Mouse (Mus musculus) hindbrain, embryonic 12.5 days (tissue): ENCODE data around the gene Gpn2. TPM values are rescaled to one million over a fixed set of nuclear protein-coding genes. Genes with fewer than 3 reads are reported as not detected.

ENCODE experiments used
- ATAC-seq: fragments of 200-750 bp; cut with Nextera tagmentation; 2 replicates; pipeline ENCODE4 v1.8.0; 2017; ENCODE audit warnings: moderate TSS enrichment; ENCODE audit not compliant: low FRiP score
- H3K27ac ChIP-seq: fragments of 300-500 bp; sonication (generic); 2 replicates; pipeline ENCODE4 v1.5.1; 2016; ENCODE audit warnings: mild to moderate bottlenecking
- H3K27me3 ChIP-seq: fragments of 300-500 bp; sonication (generic); 2 replicates; pipeline ENCODE4 v1.6.1; 2016; ENCODE audit warnings: mild to moderate bottlenecking
- H3K36me3 ChIP-seq: fragments of 300-500 bp; sonication (generic); 2 replicates; pipeline ENCODE4 v1.6.1; 2016; ENCODE audit warnings: mild to moderate bottlenecking
- H3K4me1 ChIP-seq: fragments of 300-500 bp; sonication (generic); 2 replicates; pipeline ENCODE4 v1.6.1; 2016
- H3K4me2 ChIP-seq: fragments of 300-500 bp; sonication (generic); replicated peaks from 2 replicates; pipeline ENCODE4 v1.6.1; 2016; ENCODE audit warnings: mild to moderate bottlenecking
- H3K4me3 ChIP-seq: fragments of 300-500 bp; sonication (generic); 2 replicates; pipeline ENCODE4 v1.5.1; 2016; ENCODE audit warnings: mild to moderate bottlenecking
- H3K9ac ChIP-seq: fragments of 300-500 bp; sonication (generic); 2 replicates; pipeline ENCODE4 v1.6.1; 2016; ENCODE audit warnings: mild to moderate bottlenecking, moderate library complexity
- H3K9me3 ChIP-seq: fragments of 300-500 bp; sonication (generic); replicated peaks from 2 replicates; pipeline ENCODE4 v1.6.1; 2016; ENCODE audit warnings: mild to moderate bottlenecking
- WGBS: fragments of 180-500 bp; shearing (Covaris S2); methylation state at CpG from one replicate; pipeline ENCODE4 v1.1.7; 2016; 5-methylcytosine and 5-hydroxymethylcytosine counted together
- polyA plus RNA-seq: library from polyadenylated mRNA; unstranded; fragments of >200 nt; fragmentation: Nextera tagmentation; extraction: Ambion mirVana; gene quantifications from 2 replicates; pipeline ENCODE4 v1.2.1, GENCODE M21; 2016

Gene Gpn2
- polyA plus RNA-seq, result 21.9 and 22.2 TPM in 2 replicates

- Histone ChIP-seq H3K27me3 (no peaks in the 10 kb centered on the region), H3K4me1 (peaks cover 13% of the 10 kb centered on the region), H3K9me3 (no peaks in the 10 kb centered on the region), H3K4me2 (peak within 1 kb of the TSS; percentile 100), H3K9ac (peak within 1 kb of the TSS; percentile 88), H3K36me3 (peaks cover 51% of the 10 kb centered on the region), H3K4me3 (peak within 1 kb of the TSS; percentile 96), H3K27ac (peak within 1 kb of the TSS; percentile 79)
- ATAC-seq, result peak; percentile 81
- 3% methylated on average over 65 of the region's 65 CpGs for WGBS
These were observed at the start of gene Gpn2 for GRCm38 (mm10) chr4:133584059-133584951. Gene Gpn2 (plus strand): TSS chr4:133584362.

- 92% methylated on average over 3 of the region's 3 CpGs for WGBS
- Histone ChIP-seq H3K9ac (no peak overlapping the region), H3K9me3 (no peaks in the 10 kb centered on the region), H3K27me3 (no peaks in the 10 kb centered on the region), H3K4me2 (no peak overlapping the region), H3K4me1 (no peaks in the 10 kb centered on the region), H3K36me3 (peaks cover 93% of the 10 kb centered on the region), H3K27ac (no peak overlapping the region), H3K4me3 (no peak overlapping the region)
- ATAC-seq, result no peak
These were observed 48.1 kb upstream of the Gpn2 start for GRCm38 (mm10) chr4:133536081-133536480.

- H3K4me2 ChIP-seq, result no peak overlapping the region
- no peaks in the 10 kb centered on the region for H3K9me3 ChIP-seq
- no peaks in the 10 kb centered on the region for H3K27me3 ChIP-seq
- no peaks in the 10 kb centered on the region for H3K4me1 ChIP-seq
- peaks cover 91% of the 10 kb centered on the region for H3K36me3 ChIP-seq
- no peak overlapping the region for H3K27ac ChIP-seq
- ATAC-seq, result no peak
- no peak overlapping the region for H3K9ac ChIP-seq
- no peak overlapping the region for H3K4me3 ChIP-seq
- WGBS, result 96% methylated on average over 5 of the region's 5 CpGs
These were observed 47.5 kb upstream of the Gpn2 start for GRCm38 (mm10) chr4:133536652-133537051.

- H3K4me3 ChIP-seq, result peak within 1 kb of the TSS; percentile 94
- no peaks in the 10 kb centered on the region for H3K9me3 ChIP-seq
- peak within 1 kb of the TSS; percentile 88 for H3K9ac ChIP-seq
- WGBS, result under 1% methylated on average over 73 of the region's 77 CpGs
- H3K27me3 ChIP-seq, result no peaks in the 10 kb centered on the region
- H3K4me1 ChIP-seq, result peaks cover 14% of the 10 kb centered on the region
- H3K27ac ChIP-seq, result peak within 1 kb of the TSS; percentile 72
- H3K4me2 ChIP-seq, result peak within 1 kb of the TSS; percentile 89
- ATAC-seq, result peak; percentile 98
- peaks cover 19% of the 10 kb centered on the region for H3K36me3 ChIP-seq
These were observed 38.6 kb upstream of the Gpn2 start, which contains the start of gene Nudc for GRCm38 (mm10) chr4:133545272-133546231. Gene Nudc (minus strand): TSS chr4:133545996.

- Histone ChIP-seq H3K4me2 (no peak overlapping the region), H3K36me3 (no peaks in the 10 kb centered on the region), H3K9me3 (no peaks in the 10 kb centered on the region), H3K4me1 (no peaks in the 10 kb centered on the region), H3K27me3 (peaks cover 13% of the 10 kb centered on the region), H3K9ac (no peak overlapping the region), H3K4me3 (no peak overlapping the region), H3K27ac (no peak overlapping the region)
- ATAC-seq, result no peak
- 88% methylated on average over 1 of the region's 1 CpGs for WGBS
These were observed 32.1 kb upstream of the Gpn2 start for GRCm38 (mm10) chr4:133552029-133552428.

GRCm38 (mm10) chr4:133552768-133553447 lies 31.3 kb upstream of the Gpn2 start, which contains the start of gene Nr0b2:
Gene Nr0b2 (plus strand): TSS chr4:133553376.
- Histone ChIP-seq H3K27ac (no peak within 1 kb of the TSS), H3K9ac (no peak within 1 kb of the TSS), H3K4me1 (no peaks in the 10 kb centered on the region), H3K4me3 (no peak within 1 kb of the TSS), H3K9me3 (no peaks in the 10 kb centered on the region), H3K4me2 (no peak within 1 kb of the TSS), H3K27me3 (peaks cover 13% of the 10 kb centered on the region), H3K36me3 (no peaks in the 10 kb centered on the region)
- no peak for ATAC-seq
- 74% methylated on average over 10 of the region's 10 CpGs for WGBS

GRCm38 (mm10) chr4:133553448-133554330 lies 30.5 kb upstream of the Gpn2 start:
- Histone ChIP-seq H3K36me3 (no peaks in the 10 kb centered on the region), H3K9me3 (no peaks in the 10 kb centered on the region), H3K9ac (no peak overlapping the region), H3K27me3 (peaks cover 13% of the 10 kb centered on the region), H3K4me2 (no peak overlapping the region), H3K27ac (no peak overlapping the region), H3K4me1 (no peaks in the 10 kb centered on the region), H3K4me3 (no peak overlapping the region)
- no peak for ATAC-seq
- 71% methylated on average over 19 of the region's 19 CpGs for WGBS

DNA sequence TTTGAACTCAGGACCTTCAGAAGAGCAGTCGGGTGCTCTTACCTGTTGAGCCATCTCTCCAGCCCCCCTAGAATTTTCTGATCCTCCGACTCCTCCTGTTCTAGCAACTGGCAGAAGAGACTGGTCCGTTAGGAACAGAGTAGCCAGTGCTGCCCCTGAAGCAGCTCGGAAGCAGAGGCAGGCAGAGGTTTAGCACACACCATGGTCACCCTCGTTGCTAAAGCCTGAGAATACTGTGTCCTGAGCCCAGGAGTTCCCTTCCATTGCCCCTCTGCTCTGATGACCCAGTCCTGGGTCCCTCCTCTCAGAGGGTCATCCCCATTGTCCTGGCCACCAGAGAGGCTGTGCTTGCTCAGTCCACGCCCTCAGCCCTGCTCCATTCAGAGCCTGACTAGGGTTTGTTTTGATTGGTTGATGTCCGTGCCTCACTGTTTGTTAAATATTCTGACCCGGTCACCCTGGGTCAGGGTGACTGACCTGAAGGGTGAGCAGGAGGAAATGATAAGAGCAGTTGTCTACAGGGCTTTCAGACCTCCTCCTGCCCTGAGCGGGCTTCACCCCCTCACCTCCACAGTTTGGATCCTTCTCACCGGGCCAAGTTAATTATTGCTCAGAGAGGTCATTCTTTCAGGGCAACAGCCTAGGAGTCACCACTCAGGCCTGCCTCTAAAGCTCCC lies 27.0 kb upstream of the Gpn2 start:
- ATAC-seq, result no peak
- Histone ChIP-seq H3K36me3 (no peaks in the 10 kb centered on the region), H3K9me3 (no peaks in the 10 kb centered on the region), H3K27ac (no peak overlapping the region), H3K9ac (no peak overlapping the region), H3K27me3 (peaks cover 8% of the 10 kb centered on the region), H3K4me2 (no peak overlapping the region), H3K4me1 (no peaks in the 10 kb centered on the region), H3K4me3 (no peak overlapping the region)
- 26% methylated on average over 10 of the region's 10 CpGs for WGBS

DNA sequence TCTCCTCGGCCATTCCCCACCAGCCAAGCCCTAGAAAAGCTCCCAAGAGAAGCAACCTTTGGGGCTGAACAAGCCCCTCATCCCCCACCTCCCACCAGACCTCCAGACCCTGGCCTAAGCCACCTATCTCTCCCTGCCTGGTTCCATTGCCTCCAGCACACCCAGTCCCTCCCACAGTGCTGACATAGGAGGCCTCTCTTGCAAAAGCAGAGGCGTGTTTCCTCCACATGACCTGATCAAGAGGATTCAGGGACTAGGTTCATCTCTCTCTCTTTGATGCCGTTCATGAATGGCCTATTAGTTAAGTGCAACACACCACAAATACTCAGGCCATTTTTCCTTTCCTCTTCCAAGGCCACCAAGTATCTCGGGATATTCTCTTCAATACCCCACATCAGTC lies 24.3 kb upstream of the Gpn2 start:
- no peak for ATAC-seq
- Histone ChIP-seq H3K4me3 (no peak overlapping the region), H3K9me3 (no peaks in the 10 kb centered on the region; the same call in 1 of the 2 replicates), H3K4me1 (no peaks in the 10 kb centered on the region), H3K4me2 (no peak overlapping the region), H3K36me3 (no peaks in the 10 kb centered on the region), H3K27me3 (no peaks in the 10 kb centered on the region; the same call in 1 of the 2 replicates), H3K27ac (no peak overlapping the region), H3K9ac (no peak overlapping the region)
- 77% methylated on average over 4 of the region's 4 CpGs for WGBS

DNA sequence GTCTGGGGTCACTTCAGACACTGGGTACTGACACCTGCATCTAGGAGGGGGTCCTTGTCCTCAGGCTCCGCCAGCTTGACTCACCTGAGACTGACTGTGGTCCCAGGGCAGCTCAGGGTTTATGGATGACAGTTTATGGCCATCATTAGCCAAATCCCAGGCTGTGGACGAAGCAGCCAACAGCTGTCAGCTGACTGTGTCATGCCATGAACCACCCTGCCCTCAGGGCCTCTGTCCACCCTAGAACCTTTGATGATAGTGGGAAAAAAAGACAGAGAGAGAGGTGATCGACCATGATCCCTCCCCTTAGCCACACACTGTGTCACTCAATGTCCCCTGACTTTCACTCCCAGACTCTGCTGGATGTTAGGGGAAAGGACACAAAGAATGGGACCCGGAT lies 22.5 kb upstream of the Gpn2 start:
- no peak overlapping the region for H3K9ac ChIP-seq
- no peak for ATAC-seq
- H3K36me3 ChIP-seq, result no peaks in the 10 kb centered on the region
- no peak overlapping the region for H3K4me3 ChIP-seq
- H3K4me2 ChIP-seq, result no peak overlapping the region
- no peak overlapping the region for H3K27ac ChIP-seq
- H3K4me1 ChIP-seq, result no peaks in the 10 kb centered on the region
- WGBS, result 73% methylated on average over 4 of the region's 4 CpGs
- no peaks in the 10 kb centered on the region for H3K27me3 ChIP-seq
- H3K9me3 ChIP-seq, result no peaks in the 10 kb centered on the region; the same call in 1 of the 2 replicates
